Mouse (Mus musculus) CH12.LX (cell line): ENCODE results near the gene Lmtk2. TPM values are rescaled to one million over a fixed set of nuclear protein-coding genes. Genes with fewer than 3 reads are reported as not detected.

ENCODE experiments used
- DNase-seq: peaks from one replicate; pipeline ENCODE4 v3.0.0-alpha.2; 2013; ENCODE audit errors: extremely low read depth
- H3K27ac ChIP-seq: 2 replicates; pipeline ENCODE4 v1.5.1; 2012; ENCODE audit warnings: low read depth, mild to moderate bottlenecking, control low read depth, moderate library complexity; ENCODE audit not compliant: insufficient read depth
- H3K27me3 ChIP-seq: replicated peaks from 2 replicates; pipeline ENCODE3; 2012; ENCODE audit warnings: inconsistent platforms
- H3K36me3 ChIP-seq, 2 experiments: replicated peaks in 1 of 2; 2 replicates each; pipeline versions ENCODE3 to v1.6.1; 2012; ENCODE audit warnings: inconsistent platforms in 1 of 2, low read length in 1 of 2, mild to moderate bottlenecking in 1 of 2, mixed read lengths in 1 of 2, moderate library complexity in 1 of 2; ENCODE audit not compliant: control insufficient read depth in 1 of 2, insufficient read depth in 1 of 2
- H3K4me1 ChIP-seq, 2 experiments: 2 replicates each; pipeline ENCODE4 v1.6.1; 2012; ENCODE audit warnings: inconsistent platforms in 1 of 2, moderate library complexity in 1 of 2; ENCODE audit not compliant: insufficient read depth in 2 of 2, control insufficient read depth in 1 of 2
- H3K4me2 ChIP-seq: 2 replicates; pipeline ENCODE4 v1.6.1; 2012; ENCODE audit warnings: low read depth, mild to moderate bottlenecking, control low read depth; ENCODE audit not compliant: poor library complexity, insufficient read depth, severe bottlenecking
- H3K4me3 ChIP-seq, 3 experiments: fragments of 150-350 bp in 1 of 3; sonication (generic) in 1 of 3; replicated peaks in 1 of 3; 2 replicates each; pipeline versions ENCODE3 to v1.5.1; 2011 to 2012; ENCODE audit warnings: low read depth in 2 of 3, low read length in 2 of 3, mild to moderate bottlenecking in 2 of 3, moderate library complexity in 2 of 3, control low read depth in 1 of 3, improper control_type of control experiment in 1 of 3, inconsistent platforms in 1 of 3, mixed read lengths in 1 of 3; ENCODE audit not compliant: poor library complexity in 1 of 3
- H3K79me2 ChIP-seq: replicated peaks from 2 replicates; pipeline ENCODE4 v1.6.1; 2012; ENCODE audit warnings: mild to moderate bottlenecking, moderate library complexity; ENCODE audit not compliant: control insufficient read depth, poor library complexity, insufficient read depth, severe bottlenecking; ENCODE audit errors: extremely low read depth
- H3K9ac ChIP-seq: 2 replicates; pipeline ENCODE4 v1.6.1; 2012; ENCODE audit warnings: low read depth, mild to moderate bottlenecking, control low read depth, moderate library complexity; ENCODE audit not compliant: insufficient read depth
- H3K9me3 ChIP-seq: replicated peaks from 2 replicates; pipeline ENCODE3; 2012; ENCODE audit warnings: low read length, inconsistent platforms, mixed read lengths
- CTCF ChIP-seq, 2 experiments: IDR thresholded peaks in 1 of 2; conservative IDR thresholded peaks in 1 of 2; 2 replicates each; pipeline ENCODE4 v1.5.1; 2011 to 2012; ENCODE audit warnings: low read depth in 2 of 2, low read length in 2 of 2, improper control_type of control experiment in 1 of 2, inconsistent platforms in 1 of 2, mild to moderate bottlenecking in 1 of 2, moderate library complexity in 1 of 2
- E2F4 ChIP-seq: IDR thresholded peaks from 2 replicates; pipeline ENCODE4 v1.6.1; 2011; ENCODE audit warnings: low read depth, low read length, improper control_type of control experiment; ENCODE audit not compliant: insufficient replicate concordance
- ETS1 ChIP-seq: conservative IDR thresholded peaks from 2 replicates; pipeline ENCODE4 v1.6.1; 2012; ENCODE audit warnings: low read depth, mild to moderate bottlenecking, inconsistent platforms, low read length, improper control_type of control experiment, moderate library complexity
- JUND ChIP-seq: conservative IDR thresholded peaks from 2 replicates; pipeline ENCODE4 v1.6.1; 2011; ENCODE audit warnings: low read depth, low read length, improper control_type of control experiment
- MAX ChIP-seq: IDR thresholded peaks from 2 replicates; pipeline ENCODE4 v1.6.1; 2011; ENCODE audit warnings: low read length, improper control_type of control experiment
- MAZ ChIP-seq: IDR thresholded peaks from 2 replicates; pipeline ENCODE4 v1.6.1; 2012; ENCODE audit warnings: low read depth, mild to moderate bottlenecking, inconsistent platforms, low read length, improper control_type of control experiment, moderate library complexity
- NELFE ChIP-seq: IDR thresholded peaks from 2 replicates; pipeline ENCODE4 v1.6.1; 2011; ENCODE audit warnings: low read depth, low read length, improper control_type of control experiment
- NRF1 ChIP-seq: IDR thresholded peaks from 2 replicates; pipeline ENCODE4 v1.6.1; 2014; ENCODE audit warnings: low read depth, mild to moderate bottlenecking, inconsistent platforms, low read length, improper control_type of control experiment, moderate library complexity
- POLR2AphosphoS2 ChIP-seq: IDR thresholded peaks from 2 replicates; pipeline ENCODE4 v1.6.1; 2011; ENCODE audit warnings: low read depth, low read length, improper control_type of control experiment
- RCOR1 ChIP-seq: conservative IDR thresholded peaks from 2 replicates; pipeline ENCODE4 v1.6.1; 2012; ENCODE audit warnings: low read depth, mild to moderate bottlenecking, inconsistent platforms, low read length, improper control_type of control experiment
- SIN3A ChIP-seq: IDR thresholded peaks from 2 replicates; pipeline ENCODE4 v1.6.1; 2012; ENCODE audit warnings: low read length, improper control_type of control experiment, inconsistent platforms
- SMC3 ChIP-seq: IDR thresholded peaks from 2 replicates; pipeline ENCODE4 v1.6.1; 2011; ENCODE audit warnings: low read depth, low read length, improper control_type of control experiment
- UBTF ChIP-seq: IDR thresholded peaks from 2 replicates; pipeline ENCODE4 v1.6.1; 2012; ENCODE audit warnings: low read depth, mild to moderate bottlenecking, inconsistent platforms, low read length, improper control_type of control experiment, moderate library complexity
- USF2 ChIP-seq: conservative IDR thresholded peaks from 2 replicates; pipeline ENCODE4 v1.6.1; 2011; ENCODE audit warnings: low read depth, low read length, improper control_type of control experiment
- ZC3H11A ChIP-seq: IDR thresholded peaks from 2 replicates; pipeline ENCODE4 v1.6.1; 2012; ENCODE audit warnings: low read depth, mild to moderate bottlenecking, inconsistent platforms, low read length, improper control_type of control experiment
- ZKSCAN1 ChIP-seq: IDR thresholded peaks from 2 replicates; pipeline ENCODE4 v1.6.1; 2012; ENCODE audit warnings: low read depth, inconsistent platforms, low read length, improper control_type of control experiment, borderline replicate concordance
- ZMIZ1 ChIP-seq: IDR thresholded peaks from 2 replicates; pipeline ENCODE4 v1.6.1; 2012; ENCODE audit warnings: low read depth, mild to moderate bottlenecking, inconsistent platforms, low read length, improper control_type of control experiment
- ZNF384 ChIP-seq: IDR thresholded peaks from 2 replicates; pipeline ENCODE4 v1.6.1; 2012; ENCODE audit warnings: low read depth, low read length, improper control_type of control experiment, inconsistent platforms
- dilution Hi-C: fragments of 300-500 bp; cut with MboI; formaldehyde crosslinking; loops from 2 replicates; pipeline ENCODE4 v1.14.3; 2020; ENCODE audit warnings: low sequenced_read_pairs; ENCODE audit not compliant: extremely low pct_unique_long_range_greater_than_20kb, extremely low pct_ligation_motif_present
- in situ Hi-C: fragments of 300-500 bp; cut with MboI; formaldehyde crosslinking; loops from 3 replicates; pipeline ENCODE4 v1.14.3; 2019; ENCODE audit warnings: low sequenced_read_pairs, low pct_ligation_motif_present, low pct_unique_long_range_greater_than_20kb, mixed read lengths
- polyA plus RNA-seq: library from polyadenylated mRNA; unstranded; fragments of >175 nt; gene quantifications from 2 replicates; pipeline ENCODE4 v1.2.1, GENCODE M21; 2012; ENCODE audit warnings: low read depth; ENCODE audit not compliant: insufficient read length
- total RNA-seq, 2 experiments: library from RNA; depleted of rRNA; stranded (reverse); fragments of 300-350 nt in 1 of 2; fragments of >200 nt in 1 of 2; gene quantifications; 2 replicates each; pipeline ENCODE4 v1.2.3; 2012 to 2014

Lmtk2 gene
- total and polyA plus RNA-seq, 3 experiments = 5.1 to 10.1 (median 5.7) TPM

GRCm38 (mm10) chr5:144084271-144084670 is 16.0 kb upstream of the Lmtk2 start:
- dilution Hi-C loops = no loop called here
- H3K27ac ChIP-seq = no peak overlapping the region

GRCm38 (mm10) chr5:144085696-144086095 is 14.5 kb upstream of the Lmtk2 start:
- Histone ChIP-seq H3K4me2 (no peak overlapping the region), H3K79me2 (no peaks in the 10 kb centered on the region), H3K4me1 (no peaks in the 10 kb centered on the region), H3K9me3 (peaks cover 4% of the 10 kb centered on the region), H3K9ac (no peak overlapping the region), H3K27me3 (peaks cover 31% of the 10 kb centered on the region), H3K36me3 (no peaks in the 10 kb centered on the region), H3K27ac (no peak overlapping the region), H3K4me3 (no peak overlapping the region)
- in situ Hi-C loops (no loop called here), dilution Hi-C loops (no loop called here)
- DNase-seq = no peak
- no peak for TF ChIP-seq POLR2AphosphoS2
- no peak for TF ChIP-seq SMC3
- no peak for TF ChIP-seq E2F4

More at GRCm38 (mm10) chr5:144084271-144084670, 16.0 kb upstream of the Lmtk2 start:
- H3K9me3 ChIP-seq = peaks cover 4% of the 10 kb centered on the region
- no peak for TF ChIP-seq ETS1
- TF ChIP-seq NRF1 = no peak
- TF ChIP-seq MAX = no peak
- TF ChIP-seq MAZ = no peak
- TF ChIP-seq ZNF384 = no peak
- TF ChIP-seq RCOR1 = no peak
- no peak for TF ChIP-seq JUND
- no peak for TF ChIP-seq NELFE
- no peak for TF ChIP-seq ZMIZ1
- no peak for TF ChIP-seq UBTF
- no peak for TF ChIP-seq SIN3A
- TF ChIP-seq USF2 = no peak
- no peak for TF ChIP-seq CTCF (conservative IDR thresholded peaks at IDR 0.05 in 1 of 2, IDR thresholded peaks at IDR 0.05 in 1 of 2; ENCODE audit: low read depth in 2 of 2, low read length in 2 of 2)
- TF ChIP-seq ZC3H11A = no peak
- TF ChIP-seq ZKSCAN1 = no peak
- TF ChIP-seq, all 38 proteins: peak for 0
- in situ Hi-C loops = no loop called here
- no peak overlapping the region for H3K4me3 ChIP-seq
- no peaks in the 10 kb centered on the region for H3K36me3 ChIP-seq
- H3K4me2 ChIP-seq = no peak overlapping the region
- DNase-seq = peak; percentile 7
- no peak overlapping the region for H3K9ac ChIP-seq
- H3K4me1 ChIP-seq = no peaks in the 10 kb centered on the region
- peaks cover 27% of the 10 kb centered on the region for H3K27me3 ChIP-seq
- no peaks in the 10 kb centered on the region for H3K79me2 ChIP-seq
